Comparison of ENCODE assay signal across 18 mouse cellular contexts in the genomic region with DNA sequence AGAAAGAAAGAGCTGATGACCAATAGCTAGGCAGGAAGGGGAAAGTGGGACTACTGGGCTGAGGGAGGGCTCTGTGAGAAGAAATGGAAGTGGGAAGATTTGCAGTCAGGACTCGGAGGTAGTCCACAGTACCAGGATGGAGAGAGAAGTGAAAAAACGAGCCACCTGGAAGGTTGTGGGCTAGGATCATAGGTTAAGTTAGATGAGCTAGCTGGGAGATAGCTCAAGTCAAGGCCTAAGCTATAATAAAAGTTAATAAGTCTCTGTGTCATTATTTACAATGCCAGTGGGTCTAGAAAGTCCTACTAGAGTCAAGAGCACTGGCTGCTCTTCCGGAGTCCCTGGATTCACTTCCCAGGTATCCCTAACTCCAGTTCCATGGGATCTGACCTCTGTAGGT. TPM values are rescaled to one million over a fixed set of nuclear protein-coding genes. Genes with fewer than 3 reads are reported as not detected.
"Had no signal": no experiment of that assay in that cellular context is flagged by ENCODE, and none has a peak within 500 bp of the region (broad histone marks: within the 10 kb centered on the region; RNA-seq: fewer than 3 reads in every experiment).

No protein-coding gene starts in this region.

- H3K4me3 ChIP-seq: neural tube, embryonic 13.5 days; neural tube, embryonic 15.5 days; stomach, embryonic 15.5 days had no signal

- H3K27me3 ChIP-seq: neural tube, embryonic 13.5 days; neural tube, embryonic 15.5 days; stomach, embryonic 15.5 days had no signal

- H3K9ac ChIP-seq: neural tube, embryonic 13.5 days; neural tube, embryonic 15.5 days; stomach, embryonic 15.5 days had no signal

- H3K36me3 ChIP-seq: neural tube, embryonic 13.5 days; neural tube, embryonic 15.5 days; stomach, embryonic 15.5 days had no signal

- H3K4me2 ChIP-seq: neural tube, embryonic 13.5 days; neural tube, embryonic 15.5 days; stomach, embryonic 15.5 days had no signal

- H3K4me1 ChIP-seq: neural tube, embryonic 13.5 days; neural tube, embryonic 15.5 days; stomach, embryonic 15.5 days had no signal

- H3K27ac ChIP-seq: neural tube, embryonic 13.5 days; neural tube, embryonic 15.5 days; stomach, embryonic 15.5 days; stomach, postnatal 0 days had no signal

- DNase-seq: retina, postnatal 1 day; right cerebral cortex, adult 18-20 months; right cerebral cortex, postnatal 14 days; right cerebral cortex, postnatal 25 days; right cerebral cortex, postnatal 4 days; spleen, adult 18-20 months; thymus, adult 18-20 months; thymus, adult 2 months; thymus, postnatal 14 days; thymus, postnatal 25 days; thymus, postnatal 36 days; thymus, postnatal 4 days had no signal

- H3K9me3 ChIP-seq: neural tube, embryonic 13.5 days; neural tube, embryonic 15.5 days; stomach, embryonic 15.5 days had no signal

RNA-seq across cellular contexts. Expression of gene Degs2, which starts 16.4 kb away (rescaled TPM):
- total RNA-seq: neutrophil, adult 5-6 weeks had no signal
- polyA plus RNA-seq: spleen, adult 2 months had no signal
